Mouse (Mus musculus) MEL (cell line): ENCODE measurements around the gene Dok4.
"Not testable (repeated sequence)": the region's sequence is repeated elsewhere in the genome, so short reads cannot be mapped to it uniquely, and the experiment has no call there.

ENCODE experiments used
- CTCF ChIP-seq, 3 experiments: IDR thresholded peaks in 2 of 3; conservative IDR thresholded peaks in 1 of 3; 2 replicates each; pipeline ENCODE4 v1.5.1; 2011 to 2012; ENCODE audit warnings: low read length in 3 of 3, low read depth in 2 of 3, mild to moderate bottlenecking in 2 of 3, improper control_type of control experiment in 1 of 3, inconsistent platforms in 1 of 3, mixed read lengths in 1 of 3, moderate library complexity in 1 of 3; ENCODE audit not compliant: control insufficient read depth in 1 of 3, insufficient read depth in 1 of 3, poor library complexity in 1 of 3, severe bottlenecking in 1 of 3
- E2F4 ChIP-seq: IDR thresholded peaks from 2 replicates; pipeline ENCODE4 v1.6.1; 2011; ENCODE audit warnings: low read depth, low read length, improper control_type of control experiment, borderline replicate concordance
- EP300 ChIP-seq, 2 experiments: IDR thresholded peaks; 2 replicates each; pipeline ENCODE4 v1.6.1; 2011; ENCODE audit warnings: improper control_type of control experiment in 2 of 2, low read length in 2 of 2, low read depth in 1 of 2, mild to moderate bottlenecking in 1 of 2
- MAFK ChIP-seq: IDR thresholded peaks from 2 replicates; pipeline ENCODE4 v1.6.1; 2011; ENCODE audit warnings: low read depth, mild to moderate bottlenecking, low read length, improper control_type of control experiment, borderline replicate concordance
- MAZ ChIP-seq: IDR thresholded peaks from 2 replicates; pipeline ENCODE4 v1.6.1; 2012; ENCODE audit warnings: low read depth, mild to moderate bottlenecking, inconsistent platforms, low read length, improper control_type of control experiment
- MEF2A ChIP-seq: IDR thresholded peaks from 2 replicates; pipeline ENCODE4 v1.6.1; 2014; ENCODE audit warnings: low read depth, mild to moderate bottlenecking, inconsistent platforms, low read length, improper control_type of control experiment; ENCODE audit not compliant: poor library complexity, insufficient replicate concordance, severe bottlenecking; ENCODE audit errors: extremely low read depth
- MYC ChIP-seq: IDR thresholded peaks from 2 replicates; pipeline ENCODE4 v1.6.1; 2011; ENCODE audit warnings: low read depth, mild to moderate bottlenecking, low read length, improper control_type of control experiment, moderate library complexity
- NRF1 ChIP-seq: IDR thresholded peaks from 2 replicates; pipeline ENCODE4 v1.6.1; 2014; ENCODE audit warnings: low read depth, mild to moderate bottlenecking, inconsistent platforms, low read length, improper control_type of control experiment, moderate library complexity; ENCODE audit not compliant: poor library complexity, insufficient read depth, severe bottlenecking
- POLR2A ChIP-seq, 2 experiments: IDR thresholded peaks; 2 replicates each; pipeline ENCODE4 v1.6.1; 2011 to 2012; ENCODE audit warnings: low read length in 2 of 2, mild to moderate bottlenecking in 2 of 2, control low read depth in 1 of 2, improper control_type of control experiment in 1 of 2, low read depth in 1 of 2, moderate library complexity in 1 of 2; ENCODE audit not compliant: control insufficient read depth in 1 of 2, insufficient read depth in 1 of 2, poor library complexity in 1 of 2
- TBP ChIP-seq: IDR thresholded peaks from 2 replicates; pipeline ENCODE4 v1.8.0; 2011; ENCODE audit warnings: low read depth, low read length, improper control_type of control experiment
- TCF12 ChIP-seq: IDR thresholded peaks from 2 replicates; pipeline ENCODE4 v1.6.1; 2014; ENCODE audit warnings: low read depth, mild to moderate bottlenecking, inconsistent platforms, low read length, improper control_type of control experiment, moderate library complexity
- USF2 ChIP-seq, 2 experiments: IDR thresholded peaks; 2 replicates each; pipeline ENCODE4 v1.6.1; 2011 to 2012; ENCODE audit warnings: improper control_type of control experiment in 2 of 2, low read length in 2 of 2, borderline replicate concordance in 1 of 2, inconsistent platforms in 1 of 2, low read depth in 1 of 2, mild to moderate bottlenecking in 1 of 2; ENCODE audit not compliant: insufficient read depth in 1 of 2
- ZC3H11A ChIP-seq: IDR thresholded peaks from 2 replicates; pipeline ENCODE4 v1.6.1; 2012; ENCODE audit warnings: low read depth, mild to moderate bottlenecking, inconsistent platforms, low read length, improper control_type of control experiment
- ZMIZ1 ChIP-seq: IDR thresholded peaks from 2 replicates; pipeline ENCODE4 v1.6.1; 2012; ENCODE audit warnings: low read depth, mild to moderate bottlenecking, inconsistent platforms, low read length, improper control_type of control experiment, moderate library complexity

DNA sequence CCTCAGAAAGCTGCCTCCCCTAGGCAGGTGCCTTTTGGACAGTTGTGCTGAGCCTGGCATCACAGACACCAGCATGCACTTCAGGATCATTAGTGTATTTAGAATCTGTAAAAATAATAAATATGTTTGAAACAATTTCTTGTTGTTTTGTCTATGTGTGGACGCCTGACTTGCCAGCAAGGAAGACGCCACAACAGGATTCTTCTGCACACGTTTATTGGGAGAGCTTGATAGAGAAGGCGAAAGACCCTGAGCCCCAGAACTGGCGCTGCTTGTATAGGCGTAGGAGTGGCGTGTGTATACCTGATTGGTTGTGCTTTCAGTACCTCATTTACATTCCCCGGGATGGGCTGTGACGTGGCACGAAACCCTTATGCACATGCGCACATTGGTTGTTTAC is 21.4 kb downstream of the Dok4 start:
- not testable (repeated sequence) for TF ChIP-seq CTCF (IDR thresholded peaks at IDR 0.05 in 2 of 3, conservative IDR thresholded peaks at IDR 0.05 in 1 of 3; ENCODE audit: control insufficient read depth in 1 of 3, insufficient read depth in 1 of 3, low read depth in 2 of 3, low read length in 3 of 3, poor library complexity in 1 of 3, severe bottlenecking in 1 of 3); MYC; USF2 (IDR thresholded peaks at IDR 0.05; ENCODE audit: borderline replicate concordance in 1 of 2, insufficient read depth in 1 of 2, low read depth in 1 of 2, low read length in 2 of 2); TCF12; POLR2A (IDR thresholded peaks at IDR 0.05; ENCODE audit: control insufficient read depth in 1 of 2, insufficient read depth in 1 of 2, low read depth in 1 of 2, low read length in 2 of 2, poor library complexity in 1 of 2); ZC3H11A; MEF2A; MAZ; EP300 (IDR thresholded peaks at IDR 0.05; ENCODE audit: low read depth in 1 of 2, low read length in 2 of 2); ZMIZ1; NRF1; TBP; E2F4; MAFK
